Mouse (Mus musculus) forebrain, embryonic 16.5 days (tissue): ENCODE data around the gene Psapl1. TPM values are rescaled to one million over a fixed set of nuclear protein-coding genes. Genes with fewer than 3 reads are reported as not detected.
A peak's percentile ranks its signal among the peaks of the same experiment; 100 is the strongest.

ENCODE experiments used
- ATAC-seq: fragments of 200-750 bp; cut with Nextera tagmentation; 2 replicates; pipeline ENCODE4 v1.8.0; 2017; ENCODE audit warnings: mild to moderate bottlenecking, moderate library complexity
- H3K27ac ChIP-seq: fragments of 300-500 bp; sonication (generic); 2 replicates; pipeline ENCODE4 v1.5.1; 2014; ENCODE audit warnings: low read length, control low read depth
- H3K27me3 ChIP-seq: fragments of 300-500 bp; sonication (generic); replicated peaks from 2 replicates; pipeline ENCODE4 v1.6.1; 2014; ENCODE audit warnings: low read length; ENCODE audit not compliant: control insufficient read depth, insufficient read depth
- H3K36me3 ChIP-seq: fragments of 300-500 bp; sonication (generic); 2 replicates; pipeline ENCODE4 v1.6.1; 2014; ENCODE audit not compliant: control insufficient read depth, insufficient read depth
- H3K4me1 ChIP-seq: fragments of 300-500 bp; sonication (generic); replicated peaks from 2 replicates; pipeline ENCODE4 v1.6.1; 2014; ENCODE audit warnings: low read length; ENCODE audit not compliant: control insufficient read depth, insufficient read depth
- H3K4me2 ChIP-seq: fragments of 300-500 bp; sonication (generic); 2 replicates; pipeline ENCODE4 v1.6.1; 2014; ENCODE audit warnings: mild to moderate bottlenecking, low read length, control low read depth
- H3K4me3 ChIP-seq: fragments of 300-500 bp; sonication (generic); replicated peaks from 2 replicates; pipeline ENCODE4 v1.5.1; 2014; ENCODE audit warnings: mild to moderate bottlenecking, low read length, control low read depth
- H3K9ac ChIP-seq: fragments of 300-500 bp; sonication (generic); replicated peaks from 2 replicates; pipeline ENCODE4 v1.6.1; 2014; ENCODE audit warnings: low read depth, low read length, control low read depth
- H3K9me3 ChIP-seq: fragments of 300-500 bp; sonication (generic); 2 replicates; pipeline ENCODE4 v1.6.1; 2016; ENCODE audit warnings: low read length; ENCODE audit not compliant: control insufficient read depth
- WGBS: fragments of 180-500 bp; shearing (Covaris S2); extraction: QIAGEN DNeasy Blood & Tissue Kit; methylation state at CpG from one replicate; pipeline ENCODE4 v1.1.7; 2014; 5-methylcytosine and 5-hydroxymethylcytosine counted together
- polyA plus RNA-seq: library from polyadenylated mRNA; unstranded; fragments of >200 nt; fragmentation: Nextera tagmentation; extraction: Ambion mirVana; gene quantifications from 2 replicates; pipeline ENCODE4 v1.2.1, GENCODE M21; 2015

Psapl1 gene
- polyA plus RNA-seq: 0.08 TPM in 1 of 2 replicates, not detected in the other

DNA sequence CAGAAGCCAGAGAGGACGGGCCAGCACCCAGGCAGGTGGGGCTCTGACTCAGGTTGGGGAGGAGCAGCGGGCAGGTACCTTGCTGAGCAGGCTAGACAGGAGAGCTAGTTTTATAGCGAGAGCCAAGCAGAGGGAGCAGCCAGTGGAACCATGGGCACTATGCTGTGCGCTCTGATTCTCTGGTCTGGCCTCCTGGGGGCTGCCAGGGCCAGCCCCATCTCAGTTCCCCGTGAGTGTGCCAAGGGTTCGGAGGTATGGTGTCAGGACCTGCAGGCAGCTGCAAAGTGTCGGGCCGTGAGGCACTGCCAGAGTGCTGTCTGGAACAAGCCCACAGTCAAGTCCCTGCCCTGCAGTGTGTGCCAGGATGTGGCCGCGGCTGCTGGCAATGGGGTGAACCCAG, at the start of gene Psapl1:
Gene Psapl1 (plus strand): TSS at position 106 of the 400 bp plus-strand sequence.
- Histone ChIP-seq H3K4me2 (no peak within 1 kb of the TSS), H3K4me1 (no peaks in the 10 kb centered on the region), H3K9ac (no peak within 1 kb of the TSS), H3K27me3 (no peaks in the 10 kb centered on the region), H3K27ac (no peak within 1 kb of the TSS), H3K36me3 (no peaks in the 10 kb centered on the region), H3K9me3 (no peaks in the 10 kb centered on the region), H3K4me3 (no peak within 1 kb of the TSS)
- 83% methylated on average over 10 of the region's 10 CpGs for whole genome bisulfite sequencing
- no peak for ATAC-seq

DNA sequence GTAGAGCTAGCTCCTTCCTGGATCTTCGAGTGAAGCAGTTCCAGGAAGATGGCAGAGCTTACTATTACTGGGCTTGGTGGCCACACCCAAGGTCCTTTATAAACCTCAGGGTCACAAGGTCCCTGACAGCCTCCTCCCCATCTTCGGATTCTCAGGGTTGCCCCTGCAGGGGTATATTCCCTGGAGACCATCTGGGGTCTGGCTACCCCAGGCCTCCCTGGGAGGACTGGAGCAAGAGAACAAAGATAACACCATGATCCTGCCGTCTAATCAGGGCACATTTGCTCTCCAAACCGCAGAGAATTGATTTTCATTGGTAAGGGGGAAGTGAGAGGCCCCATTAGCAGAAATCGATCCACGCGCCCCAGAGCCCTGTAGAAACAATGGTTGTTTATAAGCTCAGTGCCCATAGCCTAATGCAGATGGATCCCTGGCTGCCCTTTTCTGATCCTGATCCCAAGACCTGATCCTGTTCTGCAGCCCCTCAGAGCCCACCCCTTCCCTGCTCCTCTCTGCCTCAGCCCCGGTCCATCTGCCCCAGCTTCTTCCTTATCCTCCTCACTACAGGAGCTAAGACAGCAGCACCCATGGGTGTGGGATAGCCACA, 48.8 kb upstream of the Psapl1 start:
- no peak overlapping the region for H3K27ac ChIP-seq
- H3K9me3 ChIP-seq: no peaks in the 10 kb centered on the region
- no peaks in the 10 kb centered on the region for H3K27me3 ChIP-seq
- no peaks in the 10 kb centered on the region for H3K36me3 ChIP-seq
- no peak overlapping the region for H3K4me2 ChIP-seq
- no peaks in the 10 kb centered on the region for H3K4me1 ChIP-seq
- no peak overlapping the region for H3K9ac ChIP-seq
- 48% methylated on average over 8 of the region's 8 CpGs for WGBS
- no peak overlapping the region for H3K4me3 ChIP-seq
- ATAC-seq: no peak

DNA sequence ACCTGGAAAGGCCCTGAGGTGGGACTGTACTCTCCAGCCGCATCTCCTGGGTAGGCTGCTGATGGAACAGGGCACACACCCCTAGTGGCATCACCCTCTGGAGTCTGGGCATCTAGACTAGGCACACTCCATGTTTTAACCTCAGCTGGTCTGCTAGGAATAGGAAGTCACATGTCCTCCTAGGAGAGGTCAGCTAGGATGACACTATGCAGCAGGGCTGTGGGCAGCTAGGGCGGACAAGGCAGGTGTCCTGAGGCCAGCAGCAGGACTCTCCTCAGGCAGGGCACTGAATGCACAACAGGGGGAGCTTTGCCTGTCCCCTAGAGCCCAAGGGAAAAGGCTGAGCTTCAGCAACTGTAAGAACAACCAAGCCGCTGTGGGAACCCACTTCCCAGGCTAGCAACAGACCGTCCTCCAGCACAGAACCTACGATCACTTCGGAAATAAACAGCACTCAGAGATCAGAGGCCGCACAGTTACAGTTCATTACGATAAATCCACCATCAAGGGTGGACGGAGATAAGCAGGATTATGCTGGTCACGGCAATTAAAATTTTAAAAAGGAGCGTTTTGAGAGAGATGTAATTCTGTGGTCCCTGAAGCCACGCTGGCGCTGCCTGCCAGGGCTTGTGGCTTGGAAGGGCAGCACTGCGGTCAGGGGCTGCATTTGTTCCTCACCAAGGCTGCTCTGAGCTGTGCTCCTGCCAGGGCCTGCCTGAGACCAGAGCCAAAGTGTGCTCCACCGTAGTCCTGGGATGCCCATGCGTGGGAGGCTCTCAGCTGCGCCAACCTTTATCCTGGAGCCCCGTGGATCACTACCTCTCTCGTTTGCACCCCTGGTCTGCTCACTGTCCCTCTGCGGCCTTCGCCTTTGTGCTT, 38.2 kb upstream of the Psapl1 start:
- Histone ChIP-seq H3K9me3 (no peaks in the 10 kb centered on the region), H3K4me2 (no peak overlapping the region), H3K27ac (no peak overlapping the region), H3K4me3 (no peak overlapping the region), H3K36me3 (no peaks in the 10 kb centered on the region), H3K4me1 (peaks cover 8% of the 10 kb centered on the region; the same call in 1 of the 2 replicates), H3K9ac (no peak overlapping the region), H3K27me3 (no peaks in the 10 kb centered on the region)
- WGBS: 80% methylated on average over 21 of the region's 21 CpGs
- no peak for ATAC-seq

DNA sequence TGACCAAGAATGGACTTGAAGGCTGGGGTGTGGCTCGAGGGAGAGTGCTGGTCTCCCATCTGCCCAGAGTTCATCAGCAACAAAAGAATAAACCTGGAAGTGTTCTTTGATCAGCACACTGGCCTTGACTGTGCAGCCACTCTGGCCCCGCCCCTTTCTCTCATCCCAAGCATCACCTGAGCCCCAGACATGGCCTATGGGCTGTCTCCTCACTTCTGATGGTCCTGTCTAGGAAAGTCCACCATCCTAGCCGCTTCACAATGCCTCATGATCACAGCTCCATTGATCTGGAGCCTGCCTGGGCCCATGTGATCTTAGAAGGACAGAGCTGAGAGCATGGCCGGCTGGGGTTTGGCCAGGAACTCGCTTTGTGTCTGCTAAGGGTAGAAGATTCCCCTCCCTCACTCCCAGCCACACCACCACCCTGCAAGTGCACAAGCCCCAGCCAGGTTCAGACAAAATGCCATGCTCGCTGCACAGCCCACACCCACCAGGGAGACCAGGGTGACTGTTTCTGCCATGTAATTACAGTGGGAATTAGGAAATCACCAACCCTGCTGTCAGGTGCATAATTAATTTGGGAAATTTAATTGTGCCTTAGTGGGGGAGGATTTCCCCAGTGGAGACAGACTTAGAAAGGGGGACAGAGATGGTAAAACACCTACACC, 37.3 kb upstream of the Psapl1 start:
- ATAC-seq: peak; percentile 40; the same call in 1 of the 2 replicates
- H3K9ac ChIP-seq: no peak overlapping the region
- H3K27ac ChIP-seq: no peak overlapping the region
- H3K4me3 ChIP-seq: no peak overlapping the region
- 70% methylated on average over 6 of the region's 6 CpGs for WGBS
- no peaks in the 10 kb centered on the region for H3K36me3 ChIP-seq
- no peak overlapping the region for H3K4me2 ChIP-seq
- H3K27me3 ChIP-seq: no peaks in the 10 kb centered on the region
- H3K4me1 ChIP-seq: peaks cover 8% of the 10 kb centered on the region; the same call in 1 of the 2 replicates
- H3K9me3 ChIP-seq: no peaks in the 10 kb centered on the region

DNA sequence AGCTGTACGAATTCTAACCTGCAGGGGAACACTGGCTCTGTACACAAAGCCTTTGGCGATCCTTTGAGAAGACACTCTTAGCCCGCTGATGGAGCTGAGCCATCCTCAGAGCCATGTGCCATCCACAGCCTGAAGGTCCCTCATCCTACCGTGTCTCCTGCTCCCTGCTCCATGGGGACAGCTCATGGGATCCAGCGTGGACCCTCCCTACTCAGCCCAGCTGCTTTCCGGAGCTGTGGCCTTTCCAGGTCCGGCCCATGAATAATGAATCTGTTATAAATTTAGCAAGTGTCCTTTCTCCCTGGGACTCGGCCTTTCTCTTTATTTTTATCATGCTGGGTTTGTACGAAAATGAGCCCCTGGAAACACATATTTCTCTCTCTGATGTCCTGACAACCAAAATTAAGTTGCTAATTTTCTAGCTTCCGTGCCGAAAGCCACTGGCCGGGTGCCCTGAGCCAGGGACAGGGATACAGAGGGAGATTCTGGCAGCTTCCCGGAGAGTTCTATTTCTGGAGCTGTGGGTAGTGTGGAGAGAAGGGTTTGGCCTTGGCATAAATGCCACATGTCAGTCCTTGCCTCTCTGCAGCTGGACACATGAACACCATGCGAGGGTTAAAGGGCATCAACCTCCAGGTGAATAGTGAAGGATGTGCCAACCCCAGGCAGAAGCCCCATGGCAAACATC, 34.7 kb upstream of the Psapl1 start:
- H3K4me2 ChIP-seq: no peak overlapping the region
- peaks cover 8% of the 10 kb centered on the region; the same call in 1 of the 2 replicates for H3K4me1 ChIP-seq
- no peaks in the 10 kb centered on the region for H3K27me3 ChIP-seq
- no peak overlapping the region for H3K4me3 ChIP-seq
- H3K9me3 ChIP-seq: no peaks in the 10 kb centered on the region
- H3K36me3 ChIP-seq: no peaks in the 10 kb centered on the region
- no peak overlapping the region for H3K9ac ChIP-seq
- no peak overlapping the region for H3K27ac ChIP-seq
- WGBS: 71% methylated on average over 14 of the region's 14 CpGs
- ATAC-seq: no peak

DNA sequence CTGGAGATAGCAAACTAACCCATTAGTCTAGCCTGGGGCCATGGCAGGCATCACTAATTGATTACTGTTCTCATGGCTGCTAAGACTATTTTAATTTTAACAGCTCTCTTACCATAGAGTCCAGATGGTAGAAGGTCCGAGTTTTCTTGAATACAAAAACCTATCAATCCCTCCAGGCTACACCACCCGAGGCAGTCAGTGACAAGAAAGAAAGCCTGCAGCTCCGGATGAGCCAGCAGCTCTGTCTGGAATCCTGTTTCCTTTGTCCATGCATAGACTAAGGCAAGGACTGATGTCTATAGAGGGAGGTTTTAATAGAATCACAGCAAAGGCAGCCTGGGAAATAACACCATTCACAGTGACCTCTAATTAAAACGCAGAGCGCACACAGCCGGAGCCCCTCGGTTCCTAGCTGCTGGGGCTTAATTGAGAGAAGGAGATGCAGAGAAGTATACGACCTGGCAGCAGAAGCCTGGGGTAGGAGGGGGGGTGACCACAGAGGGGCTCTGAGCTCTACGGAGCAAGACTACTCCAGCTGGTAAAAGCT, 29.2 kb upstream of the Psapl1 start:
- Histone ChIP-seq H3K9me3 (no peaks in the 10 kb centered on the region), H3K27me3 (no peaks in the 10 kb centered on the region), H3K4me2 (no peak overlapping the region), H3K27ac (no peak overlapping the region; the same call in 1 of the 2 replicates), H3K4me3 (no peak overlapping the region), H3K4me1 (peaks cover 6% of the 10 kb centered on the region; the same call in 1 of the 2 replicates), H3K9ac (no peak overlapping the region), H3K36me3 (no peaks in the 10 kb centered on the region)
- WGBS: 1% methylated on average over 9 of the region's 9 CpGs
- peak; percentile 87 for ATAC-seq

DNA sequence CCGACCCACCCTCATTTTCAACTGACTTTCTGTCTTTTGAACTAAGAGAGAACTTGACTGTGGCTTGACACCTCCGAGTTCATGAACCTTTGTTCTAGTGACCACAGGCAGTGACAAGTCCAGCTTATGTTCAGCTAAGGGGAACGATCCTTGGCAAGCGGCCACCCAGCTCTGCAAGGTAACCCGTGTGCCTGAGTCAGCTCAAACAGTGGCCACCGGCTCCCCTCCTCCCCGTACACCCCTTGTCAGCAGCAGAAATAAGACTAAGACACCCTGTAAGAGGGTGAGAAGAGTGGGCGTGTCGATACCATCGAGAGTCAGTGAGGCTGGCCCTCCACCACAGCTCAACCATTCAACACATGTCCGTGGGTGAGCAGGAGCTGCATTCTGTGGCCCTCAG, 27.4 kb upstream of the Psapl1 start:
- Histone ChIP-seq H3K27ac (no peak overlapping the region), H3K9ac (no peak overlapping the region), H3K9me3 (no peaks in the 10 kb centered on the region), H3K27me3 (no peaks in the 10 kb centered on the region), H3K4me1 (peaks cover 6% of the 10 kb centered on the region; the same call in 1 of the 2 replicates), H3K36me3 (no peaks in the 10 kb centered on the region), H3K4me2 (no peak overlapping the region), H3K4me3 (no peak overlapping the region)
- 94% methylated on average over 11 of the region's 11 CpGs for WGBS
- no peak for ATAC-seq

DNA sequence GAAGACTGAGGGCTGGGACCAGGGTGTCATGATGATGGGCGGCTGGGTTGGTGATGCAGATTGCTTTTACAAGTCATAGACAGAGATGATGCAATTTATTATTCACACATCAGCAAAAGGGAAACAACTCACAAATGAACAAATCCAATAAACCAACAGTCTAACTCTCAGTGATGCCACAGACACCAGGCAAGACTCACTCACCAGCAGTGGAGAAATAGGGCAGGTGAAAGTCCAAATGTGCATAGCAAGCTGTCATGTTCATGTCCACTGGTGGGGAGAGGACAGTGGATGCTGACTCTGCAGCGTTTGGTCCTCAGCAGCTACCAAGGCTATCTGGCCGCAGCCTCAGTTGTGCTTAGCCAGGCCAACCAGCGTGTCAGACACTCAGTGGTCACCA, 26.9 kb upstream of the Psapl1 start:
- H3K27ac ChIP-seq: no peak overlapping the region
- no peaks in the 10 kb centered on the region for H3K27me3 ChIP-seq
- H3K4me2 ChIP-seq: no peak overlapping the region
- H3K9ac ChIP-seq: no peak overlapping the region
- peaks cover 6% of the 10 kb centered on the region; the same call in 1 of the 2 replicates for H3K4me1 ChIP-seq
- whole genome bisulfite sequencing: 95% methylated on average over 4 of the region's 4 CpGs
- ATAC-seq: no peak
- no peaks in the 10 kb centered on the region for H3K9me3 ChIP-seq
- no peak overlapping the region for H3K4me3 ChIP-seq
- no peaks in the 10 kb centered on the region for H3K36me3 ChIP-seq
